In the genomic region with DNA sequence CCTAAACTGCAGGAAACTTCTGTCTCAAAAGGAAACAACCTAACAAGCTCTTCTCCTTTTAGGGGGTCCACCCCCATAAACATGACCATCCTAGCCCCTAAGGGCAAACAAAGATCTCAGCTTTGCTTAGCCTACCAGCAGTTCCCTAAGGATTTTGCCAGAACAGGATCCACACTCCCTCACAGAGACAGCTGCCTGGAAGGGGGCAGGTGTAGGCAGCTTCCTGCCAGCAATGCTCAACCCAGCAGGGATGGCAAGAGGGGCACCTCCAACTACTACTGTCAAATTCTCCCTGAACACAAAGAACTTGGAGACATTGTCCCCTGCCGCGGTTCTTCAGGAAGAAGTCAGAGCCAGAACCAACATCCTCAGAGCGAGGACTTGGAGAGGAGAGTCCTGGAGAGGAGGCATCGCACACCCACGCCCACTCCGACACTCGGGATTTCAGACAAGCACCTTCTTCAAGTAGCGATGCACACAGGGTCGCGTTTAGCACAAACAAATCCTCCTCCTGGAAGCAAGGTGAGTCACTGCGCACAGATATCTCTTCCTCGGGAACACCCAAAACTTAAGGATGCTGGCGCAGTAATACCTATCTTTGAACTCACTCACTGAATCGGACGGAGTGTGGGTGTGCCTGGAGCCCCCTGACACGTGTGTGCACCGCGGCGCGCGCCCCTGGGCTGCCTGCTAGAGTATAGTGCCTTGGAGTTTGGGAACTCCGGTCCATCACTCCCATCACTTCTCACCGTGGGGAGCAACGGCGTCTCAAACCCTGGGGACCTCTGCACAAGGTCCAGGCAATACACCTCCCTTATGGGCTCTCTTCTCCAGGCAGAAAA, we compare ENCODE assay signal across 8 mouse cellular contexts. TPM values are rescaled to one million over a fixed set of nuclear protein-coding genes. Genes with fewer than 3 reads are reported as not detected.
DNase-seq lines count a peak whose midpoint lies in the region; ATAC-seq and TF ChIP-seq lines count a peak whose summit lies in the region.

No protein-coding gene starts in this region.

- no peaks in the 10 kb centered on the region for H3K36me3 ChIP-seq in kidney, adult 2 months (ENCODE audit: control insufficient read depth, insufficient read depth, low read length)
- no peaks in the 10 kb centered on the region for H3K36me3 ChIP-seq in heart, embryonic 11.5 days (ENCODE audit: control insufficient read depth, insufficient read depth, low read length)
- no peaks in the 10 kb centered on the region for H3K36me3 ChIP-seq in liver, embryonic 11.5 days (ENCODE audit: control insufficient read depth, insufficient read depth, low read length)
- H3K36me3 ChIP-seq in stomach, embryonic 16.5 days (ENCODE audit: control insufficient read depth, insufficient read depth, low read length) = no peaks in the 10 kb centered on the region

- 0 out of 2 replicates have a peak, but pooled peaks cover 2% of the 10 kb centered on the region for H3K4me1 ChIP-seq in kidney, adult 2 months (ENCODE audit: control insufficient read depth, insufficient read depth, low read length)
- H3K4me1 ChIP-seq in heart, embryonic 11.5 days (ENCODE audit: control insufficient read depth, insufficient read depth, low read length) = peaks cover 15% of the 10 kb centered on the region
- H3K4me1 ChIP-seq in liver, embryonic 11.5 days (replicated peaks; ENCODE audit: control insufficient read depth, insufficient read depth, low read length) = 0 out of 2 replicates have a peak, but pooled peaks cover 9% of the 10 kb centered on the region
- peaks cover 24% of the 10 kb centered on the region for H3K4me1 ChIP-seq in stomach, embryonic 16.5 days (ENCODE audit: control insufficient read depth, insufficient read depth, low read length)

- H3K4me3 ChIP-seq in kidney, adult 2 months (ENCODE audit: insufficient read depth, low read depth, low read length) = peak overlapping the region; percentile 67
- H3K4me3 ChIP-seq in heart, embryonic 11.5 days (ENCODE audit: low read depth, low read length) = peak overlapping the region; percentile 74
- H3K4me3 ChIP-seq in liver, embryonic 11.5 days (ENCODE audit: low read depth, low read length) = peak overlapping the region; percentile 57
- H3K4me3 ChIP-seq in stomach, embryonic 16.5 days (replicated peaks; ENCODE audit: low read length) = peak overlapping the region; percentile 75

- H3K9ac ChIP-seq in heart, embryonic 11.5 days (ENCODE audit: low read depth, low read length) = peak overlapping the region; percentile 79
- H3K9ac ChIP-seq in liver, embryonic 11.5 days (ENCODE audit: low read depth, low read length) = no peak overlapping the region
- peak overlapping the region; percentile 74 for H3K9ac ChIP-seq in stomach, embryonic 16.5 days (ENCODE audit: low read length)

- peak overlapping the region; percentile 94 for H3K4me2 ChIP-seq in heart, embryonic 11.5 days
- peak overlapping the region; percentile 79 for H3K4me2 ChIP-seq in liver, embryonic 11.5 days
- H3K4me2 ChIP-seq in stomach, embryonic 16.5 days (ENCODE audit: low read depth, low read length) = peak overlapping the region; percentile 81

- WGBS in kidney, adult 2 months = 5% methylated on average over 25 of the region's 25 CpGs
- WGBS in heart, embryonic 11.5 days (ENCODE audit: insufficient replicate concordance) = under 1% methylated on average over 25 of the region's 25 CpGs
- WGBS in liver, embryonic 11.5 days = 2% methylated on average over 25 of the region's 25 CpGs
- 1% methylated on average over 25 of the region's 25 CpGs for WGBS in stomach, embryonic 16.5 days

- H3K27ac ChIP-seq in kidney, adult 2 months (ENCODE audit: insufficient read depth, low read depth, low read length) = peak overlapping the region; percentile 69; the same call in 1 of the 2 replicates
- peak overlapping the region; percentile 64; the same call in 1 of the 2 replicates for H3K27ac ChIP-seq in heart, embryonic 11.5 days (ENCODE audit: low read depth, low read length)
- H3K27ac ChIP-seq in liver, embryonic 11.5 days (ENCODE audit: low read depth, low read length) = no peak overlapping the region
- H3K27ac ChIP-seq in stomach, embryonic 16.5 days (ENCODE audit: low read length) = no peak overlapping the region

- no peaks in the 10 kb centered on the region for H3K27me3 ChIP-seq in kidney, adult 2 months (replicated peaks; ENCODE audit: control insufficient read depth, insufficient read depth, low read length)
- peaks cover 18% of the 10 kb centered on the region for H3K27me3 ChIP-seq in heart, embryonic 11.5 days (ENCODE audit: control insufficient read depth, insufficient read depth, low read length)
- H3K27me3 ChIP-seq in liver, embryonic 11.5 days (replicated peaks; ENCODE audit: control insufficient read depth, insufficient read depth, low read length) = peaks cover 46% of the 10 kb centered on the region
- peaks cover 22% of the 10 kb centered on the region for H3K27me3 ChIP-seq in stomach, embryonic 16.5 days (ENCODE audit: control insufficient read depth, insufficient read depth, low read length)

- ATAC-seq in heart, embryonic 11.5 days (replicated peaks; ENCODE audit: insufficient number of reproducible peaks, low FRiP score, low TSS enrichment) = peak; percentile 9; the same call in 1 of the 2 replicates
- ATAC-seq in liver, embryonic 11.5 days (replicated peaks; ENCODE audit: low FRiP score) = 0 out of 2 replicates have a peak, but pooled peaks have one; percentile 11
- ATAC-seq in stomach, embryonic 16.5 days (ENCODE audit: insufficient read depth, low FRiP score) = no peak

- DNase-seq in kidney, adult 2 months = no peak
- DNase-seq in kidney, adult 11 months = no peak
- peak; percentile 15 for DNase-seq in brain, embryonic 14.5 days (ENCODE audit: low read depth)
- DNase-seq in liver, embryonic 11.5 days (ENCODE audit: low spot score) = no peak
- DNase-seq in ovary, postnatal 36 days (ENCODE audit: low spot score) = no peak
- DNase-seq in urinary bladder, adult 2 months (ENCODE audit: low spot score) = no peak

- peaks cover 2% of the 10 kb centered on the region; the same call in 1 of the 2 replicates for H3K9me3 ChIP-seq in heart, embryonic 11.5 days (replicated peaks; ENCODE audit: control insufficient read depth, low read length)
- H3K9me3 ChIP-seq in liver, embryonic 11.5 days (ENCODE audit: control insufficient read depth, low read length) = 0 out of 2 replicates have a peak, but pooled peaks cover 3% of the 10 kb centered on the region
- H3K9me3 ChIP-seq in stomach, embryonic 16.5 days (replicated peaks; ENCODE audit: control insufficient read depth, low read length) = no peaks in the 10 kb centered on the region

- TF ChIP-seq POLR2A in kidney, adult 2 months (IDR thresholded peaks at IDR 0.05; ENCODE audit: low read depth, low read length) = no peak
- no peak for TF ChIP-seq POLR2A in brain, embryonic 14.5 days (IDR thresholded peaks at IDR 0.05; ENCODE audit: borderline replicate concordance, extremely low read depth, insufficient read depth, insufficient read length, poor library complexity, severe bottlenecking)

- TF ChIP-seq CTCF in kidney, adult 2 months (conservative IDR thresholded peaks at IDR 0.05; ENCODE audit: insufficient read depth, insufficient read length, low read depth, low read length) = no peak
- no peak for TF ChIP-seq CTCF in brain, embryonic 14.5 days (IDR thresholded peaks at IDR 0.05; ENCODE audit: borderline replicate concordance, extremely low read depth, insufficient read depth, insufficient read length)

RNA-seq across cellular contexts. Expression of a gene that starts 1.1 kb away (rescaled TPM):
- 1.3 and 1.4 TPM in 2 replicates for polyA plus RNA-seq in kidney, adult 2 months (2012; rRNA removed)
- 0.28 and 0.81 TPM in 2 replicates for polyA plus RNA-seq in brain, embryonic 14.5 days (2012; rRNA removed)
- 2.3 and 4.1 TPM in 2 replicates for polyA plus RNA-seq in heart, embryonic 11.5 days (2014; fragmentation: Nextera tagmentation; extraction: Ambion mirVana)
- polyA plus RNA-seq in liver, embryonic 11.5 days (2014; fragmentation: Nextera tagmentation; extraction: Ambion mirVana) = 0.95 and 1.9 TPM in 2 replicates
- polyA plus RNA-seq in stomach, embryonic 16.5 days (2015; fragmentation: Nextera tagmentation; extraction: Ambion mirVana) = 0.79 and 2.0 TPM in 2 replicates
- 0.50 and 0.75 TPM in 2 replicates for polyA plus RNA-seq in urinary bladder, adult 2 months (2012; rRNA removed)

RNA-seq across cellular contexts. Expression of a gene that starts 56.1 kb away (rescaled TPM):
- polyA plus RNA-seq in kidney, adult 2 months (2012; rRNA removed) = 33.6 and 36.3 TPM in 2 replicates
- 38.4 and 39.0 TPM in 2 replicates for polyA plus RNA-seq in brain, embryonic 14.5 days (2012; rRNA removed)
- polyA plus RNA-seq in heart, embryonic 11.5 days (2014; fragmentation: Nextera tagmentation; extraction: Ambion mirVana) = 10.5 and 14.9 TPM in 2 replicates
- polyA plus RNA-seq in liver, embryonic 11.5 days (2014; fragmentation: Nextera tagmentation; extraction: Ambion mirVana) = 9.5 and 10.1 TPM in 2 replicates
- polyA plus RNA-seq in stomach, embryonic 16.5 days (2015; fragmentation: Nextera tagmentation; extraction: Ambion mirVana) = 13.8 TPM in 2 replicates
- polyA plus RNA-seq in urinary bladder, adult 2 months (2012; rRNA removed) = 22.6 TPM in 2 replicates

Comparison
In these comparisons a context has a peak if more than half of its experiments do, and no peak if none do; other contexts are left out.
1. H3K27ac ChIP-seq: peak in kidney, adult 2 months (single experiment) and heart, embryonic 11.5 days (single experiment); none in liver, embryonic 11.5 days (single experiment) and stomach, embryonic 16.5 days (single experiment).
2. Peak in every context shown above with its lines, with median percentiles within 50 percentile points of each other: H3K4me3 ChIP-seq and H3K4me2 ChIP-seq.